Mouse (Mus musculus): Measurements from ENCODE around the gene Art2b. TPM values are rescaled to one million over a fixed set of nuclear protein-coding genes. Genes with fewer than 3 reads are reported as not detected.

Gene Art2b
- total RNA-seq (2023) = 41.4 TPM

GRCm38 (mm10) chr7:101585408-101585807 lies at the start of gene Art2b:
Art2b (minus strand) TSS chr7:101585600.

Other genes with a start within 250 kb of the Art2b start
- gene Arap1, start 237.5 kb downstream of the Art2b start, total RNA-seq (2023) = 135 TPM
- gene Gm45837, start 174.7 kb downstream of the Art2b start, total RNA-seq (2023) = 40.1 TPM
- 138 TPM for gene Pde2a, start 163.9 kb downstream of the Art2b start, total RNA-seq (2023)
- 19.0 TPM for gene Clpb, start 78.0 kb upstream of the Art2b start, total RNA-seq (2023)
- gene Phox2a, start 232.7 kb upstream of the Art2b start, total RNA-seq (2023) = not detected

All from CD8-positive naive resting alpha-beta T cell, adult 57 days (primary cell).